Comparison of ENCODE assay signal across 10 mouse cellular contexts in the genomic region with DNA sequence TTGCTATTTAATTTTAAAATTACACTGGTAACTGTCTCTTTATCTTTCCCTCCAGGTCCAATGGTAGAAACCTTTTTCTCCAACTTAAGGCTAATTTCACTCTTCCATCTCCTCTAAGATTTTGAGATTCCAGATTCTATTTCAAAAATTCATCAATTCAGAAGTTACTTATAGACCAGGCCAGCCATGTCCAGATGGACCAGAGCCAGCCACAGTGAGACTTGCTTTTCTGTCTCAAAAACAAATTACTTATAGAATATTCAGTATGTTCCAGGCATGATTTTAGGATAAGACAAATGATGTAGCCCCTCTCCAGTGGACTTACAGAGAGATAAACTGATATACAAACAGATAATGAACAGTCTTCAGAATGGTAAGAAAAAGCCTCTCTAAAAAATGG.
"Had no signal": no experiment of that assay in that cellular context is flagged by ENCODE, and none has a peak within 500 bp of the region (broad histone marks: within the 10 kb centered on the region; RNA-seq: fewer than 3 reads in every experiment).

No protein-coding gene starts in this region.

- DNase-seq: retina, postnatal 1 day; right cerebral cortex, adult 18-20 months; right cerebral cortex, postnatal 14 days; spleen, adult 18-20 months; thymus, adult 18-20 months; thymus, adult 2 months; thymus, postnatal 14 days; thymus, postnatal 25 days; thymus, postnatal 36 days; thymus, postnatal 4 days had no signal
